Mouse (Mus musculus): ENCODE data around the gene Olfr631. TPM values are rescaled to one million over a fixed set of nuclear protein-coding genes. Genes with fewer than 3 reads are reported as not detected.

Gene Olfr631
- total RNA-seq (2021) = not detected
- not detected in 2 replicates for polyA plus RNA-seq (2012; rRNA removed)
- long read RNA-seq = 0 reads

GRCm38 (mm10) chr7:103928525-103928924, at the start of gene Olfr631:
Gene Olfr631, plus strand, starts transcription at chr7:103928825.
- no peak for DNase-seq
- Histone ChIP-seq H3K36me3 (ENCODE audit: control insufficient read depth, insufficient read depth, low read length) (no peaks in the 10 kb centered on the region), H3K4me3 (no peak within 1 kb of the TSS), H3K79me2 (replicated peaks; ENCODE audit: control insufficient read depth, insufficient read depth, low read length) (no peaks in the 10 kb centered on the region), H3K9ac (ENCODE audit: low read depth, low read length) (no peak within 1 kb of the TSS), H3K27ac (no peak within 1 kb of the TSS), H3K27me3 (ENCODE audit: control insufficient read depth, insufficient read depth, low read length) (no peaks in the 10 kb centered on the region), H3K4me1 (ENCODE audit: control insufficient read depth, insufficient read depth, low read length) (no peaks in the 10 kb centered on the region)
- intact Hi-C loops (cut with DNase I) = no loop called here
- TF ChIP-seq EP300 (IDR thresholded peaks at IDR 0.05; ENCODE audit: insufficient read depth, low read depth, low read length) (no peak), POLR2A (IDR thresholded peaks at IDR 0.05; ENCODE audit: insufficient read depth, low read depth, low read length) (no peak), CTCF (IDR thresholded peaks at IDR 0.05) (no peak)

GRCm38 (mm10) chr7:103886152-103886551, 42.5 kb upstream of the Olfr631 start, which contains the start of gene Olfr66:
Gene Olfr66, minus strand, starts transcription at chr7:103886252.
- no peaks in the 10 kb centered on the region for H3K79me2 ChIP-seq (replicated peaks; ENCODE audit: control insufficient read depth, insufficient read depth, low read length)
- no peaks in the 10 kb centered on the region for H3K36me3 ChIP-seq (ENCODE audit: control insufficient read depth, insufficient read depth, low read length)
- H3K27me3 ChIP-seq (ENCODE audit: control insufficient read depth, insufficient read depth, low read length) = no peaks in the 10 kb centered on the region
- TF ChIP-seq POLR2A (IDR thresholded peaks at IDR 0.05; ENCODE audit: insufficient read depth, low read depth, low read length) = no peak
- TF ChIP-seq CTCF (IDR thresholded peaks at IDR 0.05) = no peak
- no peak for TF ChIP-seq EP300 (IDR thresholded peaks at IDR 0.05; ENCODE audit: insufficient read depth, low read depth, low read length)
- no peak within 1 kb of the TSS for H3K4me3 ChIP-seq
- H3K9ac ChIP-seq (ENCODE audit: low read depth, low read length) = no peak within 1 kb of the TSS
- no peaks in the 10 kb centered on the region for H3K4me1 ChIP-seq (ENCODE audit: control insufficient read depth, insufficient read depth, low read length)
- intact Hi-C loops (cut with DNase I) = no loop called here
- DNase-seq = no peak
- H3K27ac ChIP-seq = no peak within 1 kb of the TSS

- TF ChIP-seq POLR2A (IDR thresholded peaks at IDR 0.05; ENCODE audit: insufficient read depth, low read depth, low read length) (no peak), EP300 (IDR thresholded peaks at IDR 0.05; ENCODE audit: insufficient read depth, low read depth, low read length) (no peak), CTCF (IDR thresholded peaks at IDR 0.05) (no peak)
- H3K9ac ChIP-seq (ENCODE audit: low read depth, low read length) = no peak within 1 kb of the TSS
- no peaks in the 10 kb centered on the region for H3K27me3 ChIP-seq (ENCODE audit: control insufficient read depth, insufficient read depth, low read length)
- DNase-seq = no peak
- no peak within 1 kb of the TSS for H3K27ac ChIP-seq
- WGBS = 67% methylated on average over 1 of the region's 1 CpGs
- intact Hi-C loops (cut with DNase I) = no loop called here
- H3K79me2 ChIP-seq (replicated peaks; ENCODE audit: control insufficient read depth, insufficient read depth, low read length) = no peaks in the 10 kb centered on the region
- no peaks in the 10 kb centered on the region for H3K4me1 ChIP-seq (ENCODE audit: control insufficient read depth, insufficient read depth, low read length)
- H3K4me3 ChIP-seq = no peak within 1 kb of the TSS
- no peaks in the 10 kb centered on the region for H3K36me3 ChIP-seq (ENCODE audit: control insufficient read depth, insufficient read depth, low read length)
Observed at GRCm38 (mm10) chr7:103894385-103894784, 34.2 kb upstream of the Olfr631 start, which contains the start of gene Olfr64. Gene Olfr64, minus strand, starts transcription at chr7:103894485.

GRCm38 (mm10) chr7:103903187-103903586, 25.4 kb upstream of the Olfr631 start, which contains the start of gene Olfr65:
Gene Olfr65, plus strand, starts transcription at chr7:103903487.
- H3K27ac ChIP-seq = no peak within 1 kb of the TSS
- intact Hi-C loops (cut with DNase I) = no loop called here
- H3K9ac ChIP-seq (ENCODE audit: low read depth, low read length) = no peak within 1 kb of the TSS
- no peaks in the 10 kb centered on the region for H3K36me3 ChIP-seq (ENCODE audit: control insufficient read depth, insufficient read depth, low read length)
- H3K4me1 ChIP-seq (ENCODE audit: control insufficient read depth, insufficient read depth, low read length) = no peaks in the 10 kb centered on the region
- no peak for DNase-seq
- H3K79me2 ChIP-seq (replicated peaks; ENCODE audit: control insufficient read depth, insufficient read depth, low read length) = no peaks in the 10 kb centered on the region
- H3K4me3 ChIP-seq = no peak within 1 kb of the TSS
- no peaks in the 10 kb centered on the region for H3K27me3 ChIP-seq (ENCODE audit: control insufficient read depth, insufficient read depth, low read length)
- 41% methylated on average over 2 of the region's 2 CpGs for WGBS
- TF ChIP-seq POLR2A (IDR thresholded peaks at IDR 0.05; ENCODE audit: insufficient read depth, low read depth, low read length) (no peak), EP300 (IDR thresholded peaks at IDR 0.05; ENCODE audit: insufficient read depth, low read depth, low read length) (no peak)

DNA sequence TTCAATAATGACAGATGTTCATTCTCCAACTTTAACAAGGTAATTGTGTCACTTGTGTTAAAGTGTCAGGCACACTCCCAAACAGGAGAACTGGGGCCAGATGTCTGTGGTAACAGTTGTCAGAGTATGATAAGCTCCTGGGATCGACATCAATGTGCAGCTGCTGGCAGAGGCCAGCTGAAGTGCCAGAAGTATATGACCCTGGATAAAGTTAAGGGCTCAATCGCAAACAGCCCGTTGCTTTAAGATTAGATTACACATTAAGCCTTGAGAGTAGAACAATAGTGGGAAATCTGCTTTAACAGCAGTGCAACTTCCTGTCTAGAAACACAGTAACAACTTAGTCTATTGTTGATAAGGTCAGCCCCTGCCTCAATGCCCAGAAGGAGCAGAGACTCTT, 18.6 kb upstream of the Olfr631 start:
- no peak overlapping the region for H3K27ac ChIP-seq
- H3K4me3 ChIP-seq = no peak overlapping the region
- H3K9ac ChIP-seq (ENCODE audit: low read depth, low read length) = no peak overlapping the region
- 0% methylated on average over 3 of the region's 3 CpGs for whole genome bisulfite sequencing
- H3K27me3 ChIP-seq (ENCODE audit: control insufficient read depth, insufficient read depth, low read length) = no peaks in the 10 kb centered on the region
- no peak for TF ChIP-seq CTCF (IDR thresholded peaks at IDR 0.05)
- TF ChIP-seq POLR2A (IDR thresholded peaks at IDR 0.05; ENCODE audit: insufficient read depth, low read depth, low read length) = no peak
- TF ChIP-seq EP300 (IDR thresholded peaks at IDR 0.05; ENCODE audit: insufficient read depth, low read depth, low read length) = no peak
- no peaks in the 10 kb centered on the region for H3K79me2 ChIP-seq (replicated peaks; ENCODE audit: control insufficient read depth, insufficient read depth, low read length)
- intact Hi-C loops (cut with DNase I) = no loop called here
- no peak for DNase-seq
- H3K36me3 ChIP-seq (ENCODE audit: control insufficient read depth, insufficient read depth, low read length) = no peaks in the 10 kb centered on the region
- peaks cover 1% of the 10 kb centered on the region; the same call in 1 of the 2 replicates for H3K4me1 ChIP-seq (ENCODE audit: control insufficient read depth, insufficient read depth, low read length)

DNA sequence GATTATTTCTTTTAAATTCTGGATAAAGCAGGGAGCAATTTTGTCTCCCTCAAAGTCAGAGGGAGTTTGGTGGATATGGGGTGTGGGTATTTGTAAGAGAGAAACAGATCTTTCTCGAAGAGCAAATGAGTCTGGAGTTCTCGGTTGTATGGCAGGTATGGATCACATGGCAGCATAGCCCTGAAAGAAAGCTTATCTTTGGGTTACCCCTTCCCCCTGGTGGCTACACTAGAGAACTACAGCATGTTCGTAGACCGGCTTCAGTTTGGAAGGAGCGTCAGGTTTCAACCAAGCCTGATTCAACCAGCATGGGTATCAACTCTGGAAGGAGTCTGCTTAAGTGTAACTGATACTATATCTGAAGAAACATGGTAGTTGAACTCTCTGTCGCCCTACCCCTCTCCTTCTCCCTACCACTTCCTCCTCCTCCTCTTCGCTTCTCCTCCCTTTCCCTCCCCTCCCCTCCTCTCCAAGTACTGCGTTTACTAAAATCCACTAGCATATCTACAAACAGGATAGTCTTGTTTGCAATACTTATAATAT, 15.6 kb upstream of the Olfr631 start:
- Histone ChIP-seq H3K27me3 (ENCODE audit: control insufficient read depth, insufficient read depth, low read length) (no peaks in the 10 kb centered on the region), H3K9ac (ENCODE audit: low read depth, low read length) (no peak overlapping the region), H3K27ac (no peak overlapping the region), H3K4me1 (ENCODE audit: control insufficient read depth, insufficient read depth, low read length) (peaks cover 1% of the 10 kb centered on the region; the same call in 1 of the 2 replicates), H3K4me3 (no peak overlapping the region), H3K79me2 (replicated peaks; ENCODE audit: control insufficient read depth, insufficient read depth, low read length) (no peaks in the 10 kb centered on the region), H3K36me3 (ENCODE audit: control insufficient read depth, insufficient read depth, low read length) (no peaks in the 10 kb centered on the region)
- TF ChIP-seq CTCF (IDR thresholded peaks at IDR 0.05) (peak; percentile 49), POLR2A (IDR thresholded peaks at IDR 0.05; ENCODE audit: insufficient read depth, low read depth, low read length) (no peak)
- intact Hi-C loops (cut with DNase I) = no loop called here
- no peak for DNase-seq
- 56% methylated on average over 8 of the region's 8 CpGs for WGBS
